Mouse (Mus musculus) heart, postnatal 0 days (tissue): ENCODE measurements around the gene Coro1c.

Source experiments
- CTCF ChIP-seq: IDR thresholded peaks from 2 replicates; pipeline ENCODE4 v1.5.1; 2016; ENCODE audit warnings: antibody characterized with exemption, control low read depth, low read depth
- EP300 ChIP-seq: IDR thresholded peaks from 2 replicates; pipeline ENCODE4 v1.6.1; 2016; ENCODE audit warnings: antibody characterized with exemption, low read depth

DNA sequence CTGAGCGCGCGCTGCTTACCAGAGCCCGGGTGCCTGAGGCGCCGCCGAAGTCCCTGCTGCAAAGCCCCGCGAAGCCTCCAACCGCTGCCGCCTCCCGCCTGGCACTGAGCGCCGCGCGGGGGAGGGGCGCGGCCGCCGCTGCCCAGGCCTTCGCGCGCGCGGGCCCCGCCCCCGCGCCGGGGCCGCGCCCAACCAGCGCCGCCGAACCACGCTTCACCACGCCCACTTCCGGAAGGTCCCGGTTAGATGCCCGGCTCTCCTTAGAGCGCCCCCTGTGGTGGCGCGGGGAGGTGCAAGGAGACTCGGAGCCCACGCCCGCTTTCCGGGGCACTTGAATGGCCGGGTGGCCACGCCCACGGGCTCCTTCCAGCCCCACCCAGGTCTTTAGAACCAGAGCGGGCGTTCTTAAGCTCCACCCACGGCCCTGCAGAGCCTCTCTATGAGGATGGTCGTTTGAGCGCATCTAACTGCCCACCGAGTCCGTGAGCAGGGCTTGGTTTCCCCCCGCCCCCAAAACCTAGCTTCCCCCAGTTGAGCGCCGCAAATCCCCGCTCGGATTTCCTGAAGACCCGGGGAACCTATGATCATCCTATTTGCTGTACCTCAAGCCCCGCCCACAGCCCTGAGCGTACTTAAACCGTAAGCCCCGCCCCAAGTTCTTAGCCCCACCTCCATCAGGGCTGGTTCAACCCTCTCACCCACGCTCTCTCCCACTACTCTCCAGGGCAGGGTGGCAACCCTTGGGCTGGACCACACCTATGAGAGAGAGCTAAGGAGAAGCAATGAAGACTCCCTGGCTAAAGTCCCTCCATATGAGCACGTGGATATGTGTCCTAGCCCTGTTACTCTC is at the start of gene Coro1c:
- TF ChIP-seq CTCF (peak; percentile 87), EP300 (no peak)
